Comparison of ENCODE assay signal across 20 mouse cellular contexts in genomic region chr3:85606912-85607311, GRCm38 (mm10).
"Had no signal": no experiment of that assay in that cellular context is flagged by ENCODE, and none has a peak within 500 bp of the region (broad histone marks: within the 10 kb centered on the region; RNA-seq: fewer than 3 reads in every experiment).

No protein-coding gene starts in this region.

- H3K4me2 ChIP-seq: limb, embryonic 13.5 days; liver, embryonic 12.5 days; liver, embryonic 15.5 days; lung, embryonic 14.5 days; midbrain, embryonic 11.5 days had no signal

- H3K9me3 ChIP-seq: limb, embryonic 10.5 days; limb, embryonic 13.5 days; liver, embryonic 12.5 days; liver, embryonic 15.5 days; megakaryocyte, embryonic 14.5 days had no signal

- ATAC-seq: hindbrain, postnatal 0 days; inflammation-experienced regulatory T-cells, adult 6 months; intestine, embryonic 16.5 days; liver, embryonic 12.5 days had no signal

- H3K27ac ChIP-seq: hindbrain, postnatal 0 days; kidney, postnatal 0 days; limb, embryonic 10.5 days; limb, embryonic 13.5 days; liver, embryonic 12.5 days; liver, embryonic 15.5 days; stomach, postnatal 0 days had no signal

- H3K9ac ChIP-seq: limb, embryonic 13.5 days; liver, embryonic 12.5 days; liver, embryonic 15.5 days; lung, embryonic 14.5 days had no signal

- DNase-seq: kidney, adult 2 months; kidney, postnatal 25 days; liver; lung, embryonic 14.5 days; midbrain, embryonic 14.5 days; right cerebral cortex, postnatal 4 days; thymus, adult 2 months; thymus, postnatal 14 days; thymus, postnatal 4 days had no signal

- H3K27me3 ChIP-seq: limb, embryonic 13.5 days; liver, embryonic 12.5 days; liver, embryonic 15.5 days; megakaryocyte, embryonic 14.5 days had no signal

- H3K4me1 ChIP-seq: liver, embryonic 12.5 days; liver, embryonic 15.5 days had no signal

- H3K4me3 ChIP-seq: limb, embryonic 10.5 days; limb, embryonic 13.5 days; liver, embryonic 12.5 days; liver, embryonic 15.5 days; megakaryocyte, embryonic 14.5 days had no signal
